ENCODE assay signal across 9 mouse cellular contexts in the genomic region with DNA sequence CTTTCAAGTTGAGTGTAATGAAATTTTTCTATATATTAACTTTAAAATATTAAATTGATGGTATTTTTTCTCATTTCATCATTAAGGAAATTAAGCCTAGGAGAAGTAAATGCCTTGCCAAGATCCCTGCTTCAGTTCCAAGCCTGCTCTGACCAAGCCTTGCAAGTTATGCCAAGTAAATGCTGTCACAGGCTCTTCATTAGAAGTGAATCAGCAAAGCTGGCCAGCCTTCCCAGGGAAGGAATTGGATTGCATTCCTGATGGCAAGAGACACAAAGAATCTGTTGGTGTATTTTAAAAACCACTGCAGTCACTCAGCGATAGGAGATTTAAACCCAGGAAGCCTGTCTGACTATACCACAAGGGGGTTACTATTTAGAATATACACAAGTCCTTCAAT. TPM values are rescaled to one million over a fixed set of nuclear protein-coding genes. Genes with fewer than 3 reads are reported as not detected.
A peak's percentile ranks its signal among the peaks of the same experiment; 100 is the strongest.
DNase-seq lines count a peak whose midpoint lies in the region; ATAC-seq and TF ChIP-seq lines count a peak whose summit lies in the region.
"Had no signal": no experiment of that assay in that cellular context is flagged by ENCODE, and none has a peak within 500 bp of the region (broad histone marks: within the 10 kb centered on the region; RNA-seq: fewer than 3 reads in every experiment).

No protein-coding gene starts in this region.

- H3K9me3 ChIP-seq in hindbrain, postnatal 0 days (ENCODE audit: low read length) = no peaks in the 10 kb centered on the region
- 0 out of 2 replicates have a peak, but pooled peaks cover 2% of the 10 kb centered on the region for H3K9me3 ChIP-seq in hindbrain, embryonic 12.5 days (replicated peaks)
- no peaks in the 10 kb centered on the region for H3K9me3 ChIP-seq in intestine, embryonic 16.5 days (ENCODE audit: control insufficient read depth, low read length)
- no peaks in the 10 kb centered on the region for H3K9me3 ChIP-seq in liver, embryonic 11.5 days (ENCODE audit: control insufficient read depth, low read length)
- H3K9me3 ChIP-seq: liver, embryonic 15.5 days had no signal

- 55% methylated on average over 1 of the region's 1 CpGs for WGBS in hindbrain, postnatal 0 days
- WGBS in hindbrain, embryonic 12.5 days = 91% methylated on average over 1 of the region's 1 CpGs
- 62% methylated on average over 1 of the region's 1 CpGs for WGBS in intestine, embryonic 16.5 days
- 93% methylated on average over 1 of the region's 1 CpGs for WGBS in liver, embryonic 11.5 days

- no peak overlapping the region for H3K4me3 ChIP-seq in hindbrain, postnatal 0 days (ENCODE audit: low read length)
- no peak overlapping the region for H3K4me3 ChIP-seq in hindbrain, embryonic 12.5 days
- no peak overlapping the region for H3K4me3 ChIP-seq in intestine, embryonic 16.5 days (ENCODE audit: low read length)
- no peak overlapping the region for H3K4me3 ChIP-seq in liver, embryonic 11.5 days (ENCODE audit: low read depth, low read length)
- H3K4me3 ChIP-seq: liver, embryonic 15.5 days had no signal

- no peak overlapping the region for H3K9ac ChIP-seq in hindbrain, postnatal 0 days (replicated peaks; ENCODE audit: low read length)
- H3K9ac ChIP-seq in hindbrain, embryonic 12.5 days = no peak overlapping the region
- no peak overlapping the region for H3K9ac ChIP-seq in intestine, embryonic 16.5 days (ENCODE audit: low read depth, low read length)
- H3K9ac ChIP-seq in liver, embryonic 11.5 days (ENCODE audit: low read depth, low read length) = no peak overlapping the region
- H3K9ac ChIP-seq: liver, embryonic 15.5 days had no signal

- H3K27ac ChIP-seq in hindbrain, postnatal 0 days = no peak overlapping the region
- no peak overlapping the region for H3K27ac ChIP-seq in hindbrain, embryonic 12.5 days
- H3K27ac ChIP-seq in intestine, embryonic 16.5 days (ENCODE audit: low read length) = no peak overlapping the region
- H3K27ac ChIP-seq in liver, embryonic 11.5 days (ENCODE audit: low read depth, low read length) = no peak overlapping the region
- H3K27ac ChIP-seq: liver, embryonic 15.5 days had no signal

- ATAC-seq in hindbrain, postnatal 0 days = no peak
- ATAC-seq in hindbrain, embryonic 12.5 days (ENCODE audit: low FRiP score) = no peak
- ATAC-seq in intestine, embryonic 16.5 days = no peak
- no peak for ATAC-seq in liver, embryonic 11.5 days (replicated peaks; ENCODE audit: low FRiP score)

- no peak overlapping the region for H3K4me2 ChIP-seq in hindbrain, postnatal 0 days (ENCODE audit: low read depth, low read length)
- H3K4me2 ChIP-seq in hindbrain, embryonic 12.5 days (replicated peaks) = no peak overlapping the region
- H3K4me2 ChIP-seq in intestine, embryonic 16.5 days (ENCODE audit: low read depth, low read length) = no peak overlapping the region
- no peak overlapping the region for H3K4me2 ChIP-seq in liver, embryonic 11.5 days
- H3K4me2 ChIP-seq: liver, embryonic 15.5 days had no signal

- H3K27me3 ChIP-seq in hindbrain, postnatal 0 days (ENCODE audit: insufficient read depth, low read length) = no peaks in the 10 kb centered on the region
- no peaks in the 10 kb centered on the region for H3K27me3 ChIP-seq in hindbrain, embryonic 12.5 days
- no peaks in the 10 kb centered on the region for H3K27me3 ChIP-seq in intestine, embryonic 16.5 days (replicated peaks; ENCODE audit: control insufficient read depth, insufficient read depth, low read length)
- no peaks in the 10 kb centered on the region for H3K27me3 ChIP-seq in liver, embryonic 11.5 days (replicated peaks; ENCODE audit: control insufficient read depth, insufficient read depth, low read length)
- H3K27me3 ChIP-seq: liver, embryonic 15.5 days had no signal

- no peak for TF ChIP-seq CTCF in hindbrain, postnatal 0 days (IDR thresholded peaks at IDR 0.05; ENCODE audit: low read depth)

- no peaks in the 10 kb centered on the region for H3K4me1 ChIP-seq in hindbrain, postnatal 0 days (ENCODE audit: insufficient read depth, low read length)
- H3K4me1 ChIP-seq in hindbrain, embryonic 12.5 days = no peaks in the 10 kb centered on the region
- H3K4me1 ChIP-seq in intestine, embryonic 16.5 days (ENCODE audit: control insufficient read depth, insufficient read depth, low read length) = no peaks in the 10 kb centered on the region
- H3K4me1 ChIP-seq in liver, embryonic 11.5 days (replicated peaks; ENCODE audit: control insufficient read depth, insufficient read depth, low read length) = no peaks in the 10 kb centered on the region
- H3K4me1 ChIP-seq: liver, embryonic 15.5 days had no signal

- no peaks in the 10 kb centered on the region for H3K36me3 ChIP-seq in hindbrain, postnatal 0 days (ENCODE audit: insufficient read depth, low read length)
- H3K36me3 ChIP-seq in hindbrain, embryonic 12.5 days = no peaks in the 10 kb centered on the region
- no peaks in the 10 kb centered on the region for H3K36me3 ChIP-seq in intestine, embryonic 16.5 days (ENCODE audit: control insufficient read depth, insufficient read depth, low read length)
- no peaks in the 10 kb centered on the region for H3K36me3 ChIP-seq in liver, embryonic 11.5 days (ENCODE audit: control insufficient read depth, insufficient read depth, low read length)
- H3K36me3 ChIP-seq: liver, embryonic 15.5 days had no signal

- DNase-seq in hindbrain, postnatal 0 days (ENCODE audit: low spot score) = peak; percentile 73
- peak; percentile 67 for DNase-seq in adrenal gland, adult 2 months
- DNase-seq in fat pad, adult 2 months (ENCODE audit: extremely low read depth, low read depth, low spot score) = peak; percentile 50
- peak; percentile 13 for DNase-seq in layer of hippocampus, adult 9-10 months (ENCODE audit: low spot score)
- no peak for DNase-seq in liver, embryonic 11.5 days (ENCODE audit: low spot score)
- no peak for DNase-seq in embryo, embryonic 10.5 days (ENCODE audit: low spot score)

RNA-seq across cellular contexts. Expression of gene Pja2, which starts 32.0 kb away (rescaled TPM):
- 160 and 163 TPM in 2 replicates for total RNA-seq in hindbrain, postnatal 0 days (2014; rRNA removed)
- 196 and 204 TPM in 2 replicates for polyA plus RNA-seq in hindbrain, postnatal 0 days (2015; fragmentation: Nextera tagmentation; extraction: Ambion mirVana)
- polyA plus RNA-seq in hindbrain, embryonic 12.5 days (2016; fragmentation: Nextera tagmentation; extraction: Ambion mirVana) = 107 and 115 TPM in 2 replicates
- 10 to 100 TPM; 66.3 to 81.0 TPM for total RNA-seq in adrenal gland, adult 2 months (2021)
- polyA plus RNA-seq in adrenal gland, adult 2 months (2012; rRNA removed) = 9.7 and 13.5 TPM in 2 replicates
- 49.6 and 50.9 TPM in 2 replicates for polyA plus RNA-seq in intestine, embryonic 16.5 days (2015; fragmentation: Nextera tagmentation; extraction: Ambion mirVana)
- 38.4 and 39.0 TPM in 2 replicates for polyA plus RNA-seq in liver, embryonic 11.5 days (2014; fragmentation: Nextera tagmentation; extraction: Ambion mirVana)

Comparison
In these comparisons a context has a peak if more than half of its experiments do, and no peak if none do; other contexts are left out.
1. DNase-seq: peak in hindbrain, postnatal 0 days (single experiment), adrenal gland, adult 2 months (single experiment), fat pad, adult 2 months (single experiment) and layer of hippocampus, adult 9-10 months (single experiment); none in liver, embryonic 11.5 days (single experiment) and embryo, embryonic 10.5 days (single experiment).